Mouse (Mus musculus) activated CD4-positive, CD25-positive, alpha-beta regulatory T cell, adult 9 weeks (primary cell): ENCODE data around the gene Prr12. TPM values are rescaled to one million over a fixed set of nuclear protein-coding genes. Genes with fewer than 3 reads are reported as not detected.

Experiments used
- polyA plus RNA-seq: library from polyadenylated mRNA; unstranded; fragments of 100-300 nt; shearing (Covaris generic); gene quantifications from one replicate; pipeline ENCODE4 v1.2.1, GENCODE M21; 2017

Gene Prr12
- polyA plus RNA-seq = 4.7 TPM

DNA sequence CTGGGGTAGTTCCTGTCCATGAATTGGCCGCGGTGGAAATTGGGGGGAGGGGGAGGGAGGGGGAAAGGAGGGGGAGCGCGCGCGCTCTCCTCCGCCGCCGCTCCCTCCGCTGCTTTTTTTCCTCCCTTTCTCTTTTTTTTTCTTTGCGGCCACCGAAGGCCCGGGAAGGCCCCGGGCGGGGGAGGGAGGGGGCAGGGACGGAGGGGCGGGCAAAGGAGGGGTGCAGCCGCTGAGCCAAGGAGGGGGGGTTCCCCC is at the start of gene Prr12:
Prr12 (minus strand) TSS at position 20 of the 255 bp plus-strand sequence.

DNA sequence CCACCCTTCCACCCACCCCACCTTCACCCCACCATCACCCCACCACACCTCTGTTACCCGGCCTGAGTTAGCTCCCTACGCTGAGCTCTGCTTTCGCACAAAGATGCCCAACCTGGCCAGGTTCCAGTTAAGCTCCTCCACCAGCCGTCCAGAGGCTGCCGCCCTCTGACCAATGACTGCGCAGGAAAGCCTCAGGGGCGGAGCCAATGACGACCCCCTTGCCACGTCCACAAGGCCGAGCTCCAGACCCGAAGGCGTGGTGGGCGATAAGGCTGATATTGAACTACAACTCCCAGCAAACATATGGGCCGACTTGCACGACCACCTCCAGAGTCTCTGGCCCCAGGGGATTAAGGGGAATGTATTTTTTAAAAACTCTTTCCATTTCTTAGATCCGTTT is 39.4 kb upstream of the Prr12 start, which contains the start of gene Rcn3:
Rcn3 (minus strand) TSS at position 174 of the 400 bp plus-strand sequence.

DNA sequence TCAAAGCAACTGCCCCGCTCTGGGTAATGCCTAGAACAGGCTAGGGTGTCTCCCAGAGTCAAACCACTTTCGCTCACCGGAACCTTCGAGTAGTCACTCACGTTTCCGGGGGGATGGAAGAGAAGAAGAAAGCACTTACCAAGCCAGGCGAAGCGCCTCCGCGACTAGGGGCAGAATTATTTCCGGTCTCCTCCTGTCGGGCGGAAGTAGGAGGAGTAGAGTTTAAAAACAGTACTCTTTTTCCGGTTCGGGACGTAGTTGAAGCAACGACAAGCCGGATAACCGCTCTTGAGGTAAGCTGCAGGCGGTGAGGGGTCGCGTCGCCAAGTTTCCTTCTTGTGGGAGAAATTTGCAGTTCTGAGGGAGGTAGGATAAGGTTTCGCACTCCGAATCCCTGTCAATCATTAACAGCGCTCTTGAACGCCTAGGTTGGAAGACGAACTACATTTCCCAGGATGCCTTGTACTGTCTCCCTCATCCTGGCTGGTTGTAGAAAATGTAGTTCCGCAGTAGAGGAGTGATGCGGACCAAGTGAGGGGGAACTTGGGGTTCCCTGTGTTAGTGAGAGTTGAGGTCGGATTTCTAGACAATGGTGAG is 9.7 kb upstream of the Prr12 start, which contains the start of the genes Nosip and Prrg2:
Nosip (plus strand) TSS at position 191 of the 597 bp plus-strand sequence.
Prrg2 (minus strand) TSS at position 439 of the 597 bp plus-strand sequence.

DNA sequence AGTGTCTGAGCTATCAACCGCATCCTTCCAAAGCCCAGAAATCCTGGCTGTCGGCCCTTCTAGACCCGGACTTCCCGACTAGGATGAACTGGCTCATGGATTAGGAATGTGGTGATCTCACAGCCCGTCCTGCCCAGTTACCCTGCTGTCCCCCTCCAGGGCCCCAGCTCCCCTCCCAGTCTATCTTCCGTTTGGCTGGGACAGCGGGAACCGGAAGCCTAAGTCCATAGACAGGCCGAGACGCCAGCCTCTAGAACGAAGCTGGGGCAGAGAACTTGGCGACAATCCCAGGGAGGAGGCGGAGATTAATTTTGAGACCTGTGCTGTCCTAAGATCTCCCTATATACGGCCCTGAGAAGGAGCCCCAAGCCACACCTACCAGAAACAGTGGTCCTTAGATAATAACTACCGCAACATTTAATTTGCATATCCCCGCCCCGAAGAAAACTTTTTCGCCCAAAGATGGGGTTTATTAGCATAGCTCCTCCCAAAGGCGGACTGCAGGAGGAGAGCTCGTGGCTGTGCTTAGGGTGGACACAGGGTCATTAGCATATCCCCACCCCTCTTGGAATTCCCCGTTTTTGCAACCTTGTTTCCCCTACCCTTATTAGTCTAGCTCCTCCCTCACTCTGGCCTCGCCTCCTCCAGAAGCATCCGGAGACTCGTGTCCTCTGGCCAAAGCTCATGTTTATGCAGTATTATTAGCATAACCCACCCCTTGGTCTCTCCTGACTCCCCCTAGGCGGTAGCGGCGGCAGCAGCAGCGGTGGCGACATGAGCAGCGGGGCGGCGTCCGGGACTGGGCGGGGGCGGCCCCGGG is 35.2 kb downstream of the Prr12 start, which contains the start of gene Rras:
Rras (plus strand) TSS at position 720 of the 820 bp plus-strand sequence.

DNA sequence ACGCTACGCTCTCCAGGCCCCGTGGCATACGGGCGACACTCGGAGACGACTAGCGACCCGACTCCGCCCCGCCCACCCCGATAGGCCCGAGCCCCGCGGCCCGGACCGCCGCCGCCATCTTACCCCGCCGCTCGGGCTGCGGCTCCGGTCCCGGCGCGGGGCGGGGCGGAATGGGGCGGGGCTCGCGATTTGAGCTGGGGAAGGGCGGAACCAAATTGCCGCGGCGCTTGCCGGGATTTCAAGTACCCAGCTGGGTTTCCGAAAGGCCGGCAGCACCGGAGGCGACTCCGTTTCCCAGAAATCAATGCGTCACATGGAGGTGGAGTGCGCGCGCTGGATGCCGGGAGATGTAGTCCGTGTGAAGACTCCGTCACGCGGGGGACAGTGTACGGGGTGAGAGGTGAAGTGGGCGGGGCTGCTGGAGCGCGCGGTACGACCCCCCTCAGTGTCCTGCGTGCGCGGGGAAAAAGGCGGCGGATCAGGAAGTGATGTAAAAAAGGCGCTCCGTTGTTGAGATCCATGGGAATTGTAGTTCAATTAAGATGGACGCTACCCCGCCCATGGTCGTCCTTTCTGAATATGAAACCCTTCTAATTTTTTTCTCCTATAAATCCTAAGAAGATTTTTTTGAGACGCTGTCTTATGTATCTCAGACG is 36.6 kb downstream of the Prr12 start, which contains the start of gene Scaf1:
Scaf1 (minus strand) TSS at position 407 of the 656 bp plus-strand sequence.

DNA sequence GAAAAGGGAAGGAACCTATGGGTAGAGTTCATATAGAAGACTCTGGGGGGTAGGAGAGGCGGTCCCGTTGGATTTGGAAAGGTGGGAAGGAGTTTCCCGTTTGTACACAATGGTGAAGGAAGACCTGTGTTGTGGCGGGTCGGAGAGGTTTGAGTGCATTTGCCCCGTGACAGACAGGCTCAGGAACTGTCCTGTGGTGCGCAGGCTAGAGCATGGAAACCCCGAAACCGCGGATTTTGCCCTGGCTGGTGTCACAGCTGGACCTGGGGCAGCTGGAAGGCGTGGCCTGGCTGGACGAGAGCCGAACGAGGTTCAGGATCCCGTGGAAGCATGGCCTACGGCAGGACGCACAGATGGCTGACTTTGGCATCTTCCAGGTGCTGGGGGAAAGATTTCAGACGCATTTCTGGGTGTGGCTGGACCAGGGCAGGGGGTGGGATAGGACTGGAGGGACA is 54.2 kb downstream of the Prr12 start, which contains the start of gene Bcl2l12:
Bcl2l12 (minus strand) TSS at position 212 of the 455 bp plus-strand sequence.

DNA sequence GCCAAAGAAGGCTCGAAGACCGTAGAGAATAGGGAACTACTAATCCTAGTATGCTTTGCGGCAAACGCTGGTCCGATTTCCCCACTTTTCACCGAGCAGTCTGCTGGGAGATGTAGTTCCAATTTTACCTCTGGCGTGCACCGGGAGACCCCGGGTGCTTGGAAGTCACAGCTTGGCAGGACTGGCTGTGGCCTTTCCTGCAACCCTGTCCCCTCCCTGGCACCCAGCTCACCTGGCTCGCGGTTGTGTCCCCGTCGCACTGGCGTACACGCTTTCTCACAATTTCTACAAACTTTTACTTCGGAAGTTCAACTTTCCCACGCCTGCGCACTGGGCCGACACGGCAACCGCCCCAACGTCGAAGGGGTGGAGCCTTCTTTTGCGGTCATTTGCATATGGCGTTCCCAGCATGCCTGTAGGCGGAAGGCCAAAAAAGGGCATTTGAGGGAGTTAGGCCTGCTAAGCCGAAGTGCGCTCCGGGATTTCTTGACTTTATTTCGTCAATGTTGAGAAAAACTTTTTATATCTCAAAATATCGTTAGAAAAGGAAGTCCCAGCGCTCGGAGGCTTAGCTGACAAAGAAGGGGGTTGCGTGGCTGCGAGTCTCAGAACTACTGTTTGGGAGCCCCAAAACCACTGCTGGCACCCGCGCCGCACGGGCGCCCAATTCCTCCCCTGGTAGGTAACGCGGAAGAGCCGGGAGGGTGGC is 55.3 kb downstream of the Prr12 start, which contains the start of gene Irf3:
Irf3 (plus strand) TSS at position 418 of the 709 bp plus-strand sequence.

DNA sequence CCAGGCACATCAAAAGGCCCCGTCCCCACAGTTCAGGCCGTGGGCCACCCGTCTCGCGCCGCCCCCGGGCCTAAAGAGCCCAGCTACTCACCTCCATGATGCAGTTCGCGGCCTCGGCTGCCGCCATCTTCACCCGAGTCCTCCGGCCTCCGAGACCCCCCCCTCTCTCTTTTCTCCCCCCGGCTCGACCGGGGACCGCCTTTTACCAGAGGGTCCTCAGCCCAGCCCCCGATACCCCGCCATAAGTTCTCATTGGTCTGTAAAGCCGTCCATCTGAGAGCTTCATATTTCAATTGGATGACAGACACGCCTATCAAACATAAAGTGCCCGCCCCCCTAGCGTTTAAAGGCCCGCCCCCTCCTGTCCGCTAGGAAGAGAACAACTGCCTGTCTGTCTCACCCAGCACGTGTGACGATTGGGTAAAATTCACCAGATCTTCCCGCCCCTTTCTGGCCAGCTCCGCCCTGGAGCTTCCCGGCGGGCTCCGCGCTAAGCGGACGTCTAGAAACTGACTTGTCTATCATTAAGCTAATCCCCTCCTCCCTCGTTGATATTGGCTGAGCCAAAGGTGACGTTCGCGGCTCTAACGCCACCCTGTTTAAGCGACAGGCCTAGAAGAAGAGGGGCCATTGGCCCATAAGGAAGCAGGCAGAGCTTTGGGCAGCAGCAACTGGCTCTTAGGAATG is 66.3 kb downstream of the Prr12 start, which contains the start of gene Prmt1:
Prmt1 (minus strand) TSS at position 377 of the 687 bp plus-strand sequence.

Other genes starting within 250 kb of the Prr12 start
- 61.7 TPM for gene Nup62, start 236.8 kb downstream of the Prr12 start, polyA plus RNA-seq
- gene Il4i1, start 236.5 kb downstream of the Prr12 start, polyA plus RNA-seq = 2.9 TPM
- 0.42 TPM for gene Atf5, start 236.2 kb downstream of the Prr12 start, polyA plus RNA-seq
- gene Akt1s1, start 203.9 kb downstream of the Prr12 start, polyA plus RNA-seq = 17.3 TPM
- 97.4 TPM for gene Tbc1d17, start 203.8 kb downstream of the Prr12 start, polyA plus RNA-seq
- 93.3 TPM for gene Pnkp, start 195.7 kb downstream of the Prr12 start, polyA plus RNA-seq
- 9.7 TPM for gene Ptov1, start 183.1 kb downstream of the Prr12 start, polyA plus RNA-seq
- 40.3 TPM for gene Med25, start 160.2 kb downstream of the Prr12 start, polyA plus RNA-seq
- gene Fuz, start 156.8 kb downstream of the Prr12 start, polyA plus RNA-seq = 48.2 TPM
- 33.7 TPM for gene Ap2a1, start 123.4 kb downstream of the Prr12 start, polyA plus RNA-seq
- not detected for gene Tsks, start 109.7 kb downstream of the Prr12 start, polyA plus RNA-seq
- gene Cpt1c, start 78.0 kb downstream of the Prr12 start, polyA plus RNA-seq = 0.42 TPM
- 182 TPM for gene Prmt1, start 66.3 kb downstream of the Prr12 start, polyA plus RNA-seq
- gene Irf3, start 55.2 kb downstream of the Prr12 start, polyA plus RNA-seq = 257 TPM
- gene Bcl2l12, start 54.2 kb downstream of the Prr12 start, polyA plus RNA-seq = 32.8 TPM
- 30.0 TPM for gene Scaf1, start 36.5 kb downstream of the Prr12 start, polyA plus RNA-seq
- 8.7 TPM for gene Rras, start 34.9 kb downstream of the Prr12 start, polyA plus RNA-seq
- 126 TPM for gene Nosip, start 9.5 kb upstream of the Prr12 start, polyA plus RNA-seq
- gene Prrg2, start 9.8 kb upstream of the Prr12 start, polyA plus RNA-seq = 3.9 TPM
- 124 TPM for gene Rcn3, start 39.3 kb upstream of the Prr12 start, polyA plus RNA-seq
- 6.3 TPM for gene Fcgrt, start 51.0 kb upstream of the Prr12 start, polyA plus RNA-seq
- gene Rps11, start 71.6 kb upstream of the Prr12 start, polyA plus RNA-seq = 3,104 TPM
- 2,649 TPM for gene Rpl13a, start 75.9 kb upstream of the Prr12 start, polyA plus RNA-seq
- gene Gm45713, start 83.3 kb upstream of the Prr12 start, polyA plus RNA-seq = not detected
- gene Flt3l, start 83.6 kb upstream of the Prr12 start, polyA plus RNA-seq = 220 TPM
- gene Pih1d1, start 101.4 kb upstream of the Prr12 start, polyA plus RNA-seq = 55.1 TPM
- 64.8 TPM for gene Aldh16a1, start 101.7 kb upstream of the Prr12 start, polyA plus RNA-seq
- gene Slc17a7, start 111.1 kb upstream of the Prr12 start, polyA plus RNA-seq = not detected
- not detected for gene Gfy, start 126.7 kb upstream of the Prr12 start, polyA plus RNA-seq
- not detected for gene Pth2, start 128.1 kb upstream of the Prr12 start, polyA plus RNA-seq
- gene Ccdc155, start 152.0 kb upstream of the Prr12 start, polyA plus RNA-seq = 0.12 TPM
- gene Dkkl1, start 159.3 kb upstream of the Prr12 start, polyA plus RNA-seq = 16.3 TPM
- gene Tead2, start 162.9 kb upstream of the Prr12 start, polyA plus RNA-seq = 3.0 TPM
- gene Cd37, start 186.2 kb upstream of the Prr12 start, polyA plus RNA-seq = 641 TPM
- gene Slc6a16, start 188.2 kb upstream of the Prr12 start, polyA plus RNA-seq = not detected
- not detected for gene Slc6a21, start 224.6 kb upstream of the Prr12 start, polyA plus RNA-seq